Mouse (Mus musculus) embryonic fibroblast, embryonic 13.5 days (primary cell): ENCODE measurements at regions not wholly inside any gene's neighbourhood (a gene's known extent, or its start where the extent isn't known, plus 50 kb on each side); places are given as distances from the start of the nearest gene placed in this dataset.

Experiments
- CTCF ChIP-seq: IDR thresholded peaks from 2 replicates; pipeline ENCODE4 v1.5.1; 2011; ENCODE audit warnings: mild to moderate bottlenecking, control low read depth, low read length, moderate library complexity, borderline replicate concordance; ENCODE audit not compliant: insufficient read depth
- POLR2A ChIP-seq: IDR thresholded peaks from 2 replicates; pipeline ENCODE4 v1.6.1; 2011; ENCODE audit warnings: low read depth, mild to moderate bottlenecking, control low read depth, low read length, moderate library complexity

DNA sequence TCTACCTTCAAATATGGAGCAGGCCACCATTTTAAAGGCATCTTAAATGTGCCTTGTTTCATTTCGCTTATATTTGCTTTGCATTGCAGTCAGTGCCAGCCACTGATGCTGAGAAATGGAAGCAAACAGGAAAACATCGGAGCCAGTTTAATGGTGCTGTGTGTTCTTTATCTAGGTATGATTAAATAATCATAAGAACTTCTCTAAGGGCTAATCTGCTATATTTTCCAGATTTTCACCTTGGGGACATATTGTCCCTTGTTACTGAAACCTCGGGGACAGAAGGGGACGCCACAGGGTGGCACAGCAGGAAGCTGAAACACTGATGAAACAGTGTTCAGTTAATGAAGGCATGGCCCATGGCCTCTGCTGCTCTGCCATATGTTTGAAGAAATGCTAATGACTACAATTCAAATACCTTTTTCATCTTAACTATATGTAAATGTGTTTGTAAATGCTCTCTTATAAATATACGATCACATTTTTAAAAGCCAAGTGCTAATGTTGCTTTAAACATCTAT, 562.6 kb downstream of the Etv1 start:
- no peak for TF ChIP-seq CTCF
- TF ChIP-seq POLR2A, result no peak
